Mouse (Mus musculus) forebrain, embryonic 15.5 days (tissue): ENCODE measurements at regions not wholly inside any gene's neighbourhood (a gene's known extent, or its start where the extent isn't known, plus 50 kb on each side); places are given as distances from the start of the nearest gene placed in this dataset.

Experiments
- ATAC-seq: fragments of 200-750 bp; cut with Nextera tagmentation; replicated peaks from 2 replicates; pipeline ENCODE4 v1.8.0; 2017; ENCODE audit warnings: mild to moderate bottlenecking, moderate TSS enrichment, moderate library complexity
- H3K27ac ChIP-seq: fragments of 300-500 bp; sonication (generic); replicated peaks from 2 replicates; pipeline ENCODE4 v1.5.1; 2015; ENCODE audit warnings: mild to moderate bottlenecking, inconsistent platforms
- H3K27me3 ChIP-seq: fragments of 300-500 bp; sonication (generic); 2 replicates; pipeline ENCODE4 v1.6.1; 2015; ENCODE audit warnings: inconsistent platforms
- H3K36me3 ChIP-seq: fragments of 300-500 bp; sonication (generic); 2 replicates; pipeline ENCODE4 v1.6.1; 2015; ENCODE audit warnings: mild to moderate bottlenecking, inconsistent platforms
- H3K4me1 ChIP-seq: fragments of 300-500 bp; sonication (generic); 2 replicates; pipeline ENCODE4 v1.6.1; 2015; ENCODE audit warnings: inconsistent platforms
- H3K4me2 ChIP-seq: fragments of 300-500 bp; sonication (generic); replicated peaks from 2 replicates; pipeline ENCODE4 v1.6.1; 2015; ENCODE audit warnings: mild to moderate bottlenecking, inconsistent platforms
- H3K4me3 ChIP-seq: fragments of 300-500 bp; sonication (generic); 2 replicates; pipeline ENCODE4 v1.5.1; 2015; ENCODE audit warnings: mild to moderate bottlenecking, inconsistent platforms
- H3K9ac ChIP-seq: fragments of 300-500 bp; sonication (generic); replicated peaks from 2 replicates; pipeline ENCODE4 v1.6.1; 2015; ENCODE audit warnings: mild to moderate bottlenecking, inconsistent platforms
- H3K9me3 ChIP-seq: fragments of 300-500 bp; sonication (generic); 2 replicates; pipeline ENCODE4 v1.6.1; 2016; ENCODE audit warnings: inconsistent platforms
- WGBS: fragments of 180-500 bp; shearing (Covaris S2); methylation state at CpG from one replicate; pipeline ENCODE4 v1.1.7; 2015; ENCODE audit warnings: mixed read lengths; 5-methylcytosine and 5-hydroxymethylcytosine counted together

- Histone ChIP-seq H3K36me3 (no peaks in the 10 kb centered on the region), H3K4me2 (no peak overlapping the region), H3K9ac (no peak overlapping the region), H3K4me3 (no peak overlapping the region), H3K27ac (no peak overlapping the region), H3K4me1 (no peaks in the 10 kb centered on the region), H3K27me3 (no peaks in the 10 kb centered on the region), H3K9me3 (no peaks in the 10 kb centered on the region)
- ATAC-seq = no peak
These were observed 568.5 kb downstream of the Efnb2 start for GRCm38 (mm10) chr8:8092551-8092950.

- no peak overlapping the region for H3K9ac ChIP-seq
- no peak overlapping the region for H3K27ac ChIP-seq
- 76% methylated on average over 2 of the region's 2 CpGs for WGBS
- no peaks in the 10 kb centered on the region for H3K36me3 ChIP-seq
- H3K27me3 ChIP-seq = no peaks in the 10 kb centered on the region
- no peak for ATAC-seq
- H3K9me3 ChIP-seq = no peaks in the 10 kb centered on the region
- no peaks in the 10 kb centered on the region for H3K4me1 ChIP-seq
- H3K4me2 ChIP-seq = no peak overlapping the region
- H3K4me3 ChIP-seq = no peak overlapping the region
These were observed 576.4 kb downstream of the Efnb2 start for GRCm38 (mm10) chr8:8084652-8085051.

- H3K36me3 ChIP-seq = no peaks in the 10 kb centered on the region
- no peak overlapping the region for H3K4me3 ChIP-seq
- no peaks in the 10 kb centered on the region for H3K27me3 ChIP-seq
- WGBS = 96% methylated on average over 2 of the region's 2 CpGs
- H3K9ac ChIP-seq = no peak overlapping the region
- H3K4me1 ChIP-seq = no peaks in the 10 kb centered on the region
- no peak for ATAC-seq
- no peak overlapping the region for H3K27ac ChIP-seq
- no peak overlapping the region for H3K4me2 ChIP-seq
- H3K9me3 ChIP-seq = no peaks in the 10 kb centered on the region
These were observed 597.0 kb downstream of the Efnb2 start for GRCm38 (mm10) chr8:8064074-8064473.

- H3K27ac ChIP-seq = no peak overlapping the region
- H3K9ac ChIP-seq = no peak overlapping the region
- no peaks in the 10 kb centered on the region for H3K36me3 ChIP-seq
- WGBS = 75% methylated on average over 4 of the region's 4 CpGs
- H3K27me3 ChIP-seq = no peaks in the 10 kb centered on the region
- no peak for ATAC-seq
- no peak overlapping the region for H3K4me2 ChIP-seq
- H3K4me1 ChIP-seq = no peaks in the 10 kb centered on the region
- H3K9me3 ChIP-seq = no peaks in the 10 kb centered on the region
- H3K4me3 ChIP-seq = no peak overlapping the region
These were observed 606.7 kb downstream of the Efnb2 start for GRCm38 (mm10) chr8:8054224-8054916.

- no peaks in the 10 kb centered on the region for H3K36me3 ChIP-seq
- H3K9ac ChIP-seq = no peak overlapping the region
- H3K27ac ChIP-seq = no peak overlapping the region
- no peaks in the 10 kb centered on the region for H3K27me3 ChIP-seq
- ATAC-seq = no peak
- H3K9me3 ChIP-seq = no peaks in the 10 kb centered on the region
- H3K4me2 ChIP-seq = no peak overlapping the region
- WGBS = 5% methylated on average over 3 of the region's 3 CpGs
- H3K4me1 ChIP-seq = no peaks in the 10 kb centered on the region
- no peak overlapping the region for H3K4me3 ChIP-seq
These were observed 609.9 kb downstream of the Efnb2 start for GRCm38 (mm10) chr8:8051186-8051585.

- Histone ChIP-seq H3K27ac (no peak overlapping the region), H3K27me3 (no peaks in the 10 kb centered on the region), H3K9me3 (no peaks in the 10 kb centered on the region), H3K4me2 (no peak overlapping the region), H3K36me3 (no peaks in the 10 kb centered on the region), H3K9ac (no peak overlapping the region), H3K4me1 (no peaks in the 10 kb centered on the region), H3K4me3 (no peak overlapping the region)
- no peak for ATAC-seq
- WGBS = 41% methylated on average over 3 of the region's 3 CpGs
These were observed 610.3 kb downstream of the Efnb2 start for GRCm38 (mm10) chr8:8050778-8051177.

GRCm38 (mm10) chr8:8044926-8045325, 616.1 kb downstream of the Efnb2 start:
- no peak overlapping the region for H3K9ac ChIP-seq
- H3K9me3 ChIP-seq = no peaks in the 10 kb centered on the region
- no peak overlapping the region for H3K4me2 ChIP-seq
- no peaks in the 10 kb centered on the region for H3K36me3 ChIP-seq
- no peaks in the 10 kb centered on the region for H3K27me3 ChIP-seq
- no peak overlapping the region for H3K4me3 ChIP-seq
- H3K4me1 ChIP-seq = peaks cover 4% of the 10 kb centered on the region; the same call in 1 of the 2 replicates
- no peak overlapping the region for H3K27ac ChIP-seq
- ATAC-seq = peak; percentile 55; the same call in 1 of the 2 replicates
- WGBS = 14% methylated on average over 1 of the region's 1 CpGs

GRCm38 (mm10) chr8:8044296-8044695, 616.7 kb downstream of the Efnb2 start:
- H3K27ac ChIP-seq = no peak overlapping the region
- H3K9ac ChIP-seq = no peak overlapping the region
- H3K36me3 ChIP-seq = no peaks in the 10 kb centered on the region
- H3K4me3 ChIP-seq = no peak overlapping the region
- no peaks in the 10 kb centered on the region for H3K27me3 ChIP-seq
- WGBS = 67% methylated on average over 2 of the region's 2 CpGs
- H3K9me3 ChIP-seq = no peaks in the 10 kb centered on the region
- ATAC-seq = no peak
- H3K4me2 ChIP-seq = no peak overlapping the region
- peaks cover 4% of the 10 kb centered on the region; the same call in 1 of the 2 replicates for H3K4me1 ChIP-seq

- ATAC-seq = no peak
- no peak overlapping the region for H3K27ac ChIP-seq
- H3K4me1 ChIP-seq = no peaks in the 10 kb centered on the region
- 73% methylated on average over 1 of the region's 1 CpGs for WGBS
- no peaks in the 10 kb centered on the region for H3K36me3 ChIP-seq
- H3K9ac ChIP-seq = no peak overlapping the region
- no peaks in the 10 kb centered on the region for H3K9me3 ChIP-seq
- no peaks in the 10 kb centered on the region for H3K27me3 ChIP-seq
- H3K4me3 ChIP-seq = no peak overlapping the region
- H3K4me2 ChIP-seq = no peak overlapping the region
These were observed 623.1 kb downstream of the Efnb2 start for GRCm38 (mm10) chr8:8037929-8038328.

- H3K4me2 ChIP-seq = no peak overlapping the region
- no peak overlapping the region for H3K4me3 ChIP-seq
- no peaks in the 10 kb centered on the region for H3K27me3 ChIP-seq
- peak; percentile 46; the same call in 1 of the 2 replicates for ATAC-seq
- WGBS = 21% methylated on average over 4 of the region's 4 CpGs
- H3K36me3 ChIP-seq = no peaks in the 10 kb centered on the region
- no peaks in the 10 kb centered on the region for H3K4me1 ChIP-seq
- H3K9me3 ChIP-seq = no peaks in the 10 kb centered on the region
- H3K27ac ChIP-seq = no peak overlapping the region; the same call in 1 of the 2 replicates
- H3K9ac ChIP-seq = no peak overlapping the region
These were observed 649.9 kb downstream of the Efnb2 start for GRCm38 (mm10) chr8:8011151-8011550.

- H3K9me3 ChIP-seq = no peaks in the 10 kb centered on the region
- H3K9ac ChIP-seq = no peak overlapping the region
- no peak for ATAC-seq
- H3K36me3 ChIP-seq = no peaks in the 10 kb centered on the region
- H3K27me3 ChIP-seq = no peaks in the 10 kb centered on the region
- 52% methylated on average over 2 of the region's 2 CpGs for WGBS
- H3K4me1 ChIP-seq = no peaks in the 10 kb centered on the region
- no peak overlapping the region for H3K4me3 ChIP-seq
- no peak overlapping the region for H3K4me2 ChIP-seq
- H3K27ac ChIP-seq = no peak overlapping the region
These were observed 666.1 kb downstream of the Efnb2 start for GRCm38 (mm10) chr8:7994905-7995304.

GRCm38 (mm10) chr8:7988820-7989219, 672.2 kb downstream of the Efnb2 start:
- H3K4me3 ChIP-seq = no peak overlapping the region
- H3K9me3 ChIP-seq = no peaks in the 10 kb centered on the region
- H3K4me1 ChIP-seq = no peaks in the 10 kb centered on the region
- no peak overlapping the region for H3K27ac ChIP-seq
- no peak overlapping the region for H3K4me2 ChIP-seq
- H3K27me3 ChIP-seq = no peaks in the 10 kb centered on the region
- no peaks in the 10 kb centered on the region for H3K36me3 ChIP-seq
- no peak overlapping the region for H3K9ac ChIP-seq
- 38% methylated on average over 3 of the region's 3 CpGs for WGBS
- ATAC-seq = no peak

GRCm38 (mm10) chr8:7977020-7977419, 684.0 kb downstream of the Efnb2 start:
- H3K4me2 ChIP-seq = no peak overlapping the region
- WGBS = 72% methylated on average over 6 of the region's 6 CpGs
- H3K36me3 ChIP-seq = no peaks in the 10 kb centered on the region

More at GRCm38 (mm10) chr8:7977020-7977419, 684.0 kb downstream of the Efnb2 start:
- no peak for ATAC-seq
- Histone ChIP-seq H3K9ac (no peak overlapping the region), H3K27me3 (no peaks in the 10 kb centered on the region), H3K9me3 (no peaks in the 10 kb centered on the region), H3K4me3 (no peak overlapping the region), H3K27ac (no peak overlapping the region), H3K4me1 (peaks cover 10% of the 10 kb centered on the region; the same call in 1 of the 2 replicates)
